Mouse (Mus musculus) liver, embryonic 14.5 days (tissue): ENCODE results near the gene Fam118a.

ENCODE experiments used
- CTCF ChIP-seq: IDR thresholded peaks from 2 replicates; pipeline ENCODE4 v1.5.1; 2016; ENCODE audit warnings: antibody characterized with exemption, low read depth, control low read depth
- EP300 ChIP-seq: IDR thresholded peaks from 2 replicates; pipeline ENCODE4 v1.6.1; 2016; ENCODE audit warnings: antibody characterized with exemption, low read depth

DNA sequence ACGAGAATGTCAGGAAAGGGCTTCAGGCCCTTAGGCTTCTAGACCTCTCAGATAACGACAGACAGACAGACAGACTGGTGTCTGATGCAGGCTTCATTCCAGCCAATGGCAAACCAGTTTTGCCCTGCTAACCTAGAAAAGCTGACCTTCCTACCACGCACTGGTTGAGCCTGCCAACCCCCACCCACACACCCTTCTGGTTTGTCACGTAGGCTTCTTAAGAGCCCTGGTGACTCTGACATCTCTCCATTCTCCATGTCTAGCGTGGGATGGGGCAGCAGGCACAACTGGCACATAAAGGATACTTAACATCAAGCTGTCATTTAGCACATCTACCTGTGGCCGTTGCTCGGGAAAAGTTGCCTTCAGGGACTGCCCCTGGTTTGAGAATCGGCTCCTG, 19.1 kb upstream of the Fam118a start:
- no peak for TF ChIP-seq CTCF
- no peak for TF ChIP-seq EP300
